In genomic region chr17:15372931-15373652, GRCm38 (mm10) we compare ENCODE assay signal across 9 mouse cellular contexts. TPM values are rescaled to one million over a fixed set of nuclear protein-coding genes. Genes with fewer than 3 reads are reported as not detected.
DNase-seq lines count a peak whose midpoint lies in the region; ATAC-seq and TF ChIP-seq lines count a peak whose summit lies in the region.
"Had no signal": no experiment of that assay in that cellular context is flagged by ENCODE, and none has a peak within 500 bp of the region (broad histone marks: within the 10 kb centered on the region; RNA-seq: fewer than 3 reads in every experiment).

No protein-coding gene starts in this region.

- H3K4me3 ChIP-seq in lung, adult 2 months (replicated peaks; ENCODE audit: extremely low read depth, low read depth, low read length): peak overlapping the region; percentile 57
- peak overlapping the region; percentile 16; the same call in 1 of the 2 replicates for H3K4me3 ChIP-seq in heart, postnatal 0 days (ENCODE audit: low read depth, low read length)
- H3K4me3 ChIP-seq in liver, embryonic 13.5 days (replicated peaks): no peak overlapping the region
- peak overlapping the region; percentile 69 for H3K4me3 ChIP-seq in stomach, embryonic 14.5 days (ENCODE audit: low read depth, low read length)

- H3K9ac ChIP-seq in heart, postnatal 0 days (replicated peaks; ENCODE audit: low read depth, low read length): no peak overlapping the region
- no peak overlapping the region for H3K9ac ChIP-seq in liver, embryonic 13.5 days
- peak overlapping the region; percentile 0; the same call in 1 of the 2 replicates for H3K9ac ChIP-seq in stomach, embryonic 14.5 days (replicated peaks; ENCODE audit: low read depth, low read length)

- no peak for DNase-seq in lung, adult 2 months
- no peak for DNase-seq in lung, postnatal 4 days
- DNase-seq in heart, postnatal 0 days (ENCODE audit: low spot score): peak; percentile 48
- no peak for DNase-seq in liver, embryonic 13.5 days
- no peak for DNase-seq in yolk sac, embryonic 10.5 days (ENCODE audit: low spot score)
- no peak for DNase-seq in cerebellum, adult 9-10 months

- H3K27ac ChIP-seq in heart, postnatal 0 days (ENCODE audit: low read depth): peak overlapping the region; percentile 41; the same call in 1 of the 2 replicates
- H3K27ac ChIP-seq in liver, embryonic 13.5 days: no peak overlapping the region
- H3K27ac ChIP-seq in stomach, embryonic 14.5 days (ENCODE audit: low read length): no peak overlapping the region; the same call in 1 of the 2 replicates

- TF ChIP-seq POLR2A in lung, adult 2 months (IDR thresholded peaks at IDR 0.05; ENCODE audit: borderline replicate concordance, extremely low read depth, low read depth, low read length): no peak

- H3K4me2 ChIP-seq in heart, postnatal 0 days (ENCODE audit: low read depth, low read length): peak overlapping the region; percentile 99
- H3K4me2 ChIP-seq in liver, embryonic 13.5 days: peak overlapping the region; percentile 15; the same call in 1 of the 2 replicates
- peak overlapping the region; percentile 91 for H3K4me2 ChIP-seq in stomach, embryonic 14.5 days (replicated peaks; ENCODE audit: low read depth, low read length)

- 0 out of 2 replicates have a peak, but pooled peaks have one; percentile 42 for TF ChIP-seq EP300 in heart, postnatal 0 days (IDR thresholded peaks at IDR 0.05; ENCODE audit: low read depth)

- 60% methylated on average over 15 of the region's 15 CpGs for WGBS in lung, adult 2 months
- 62% methylated on average over 15 of the region's 15 CpGs for WGBS in heart, postnatal 0 days
- 57% methylated on average over 15 of the region's 15 CpGs for WGBS in liver, embryonic 13.5 days (ENCODE audit: insufficient replicate concordance)
- 64% methylated on average over 15 of the region's 15 CpGs for WGBS in stomach, embryonic 14.5 days

- peaks cover 66% of the 10 kb centered on the region for H3K27me3 ChIP-seq in heart, postnatal 0 days (ENCODE audit: control insufficient read depth, insufficient read depth, low read length)
- peaks cover 74% of the 10 kb centered on the region for H3K27me3 ChIP-seq in liver, embryonic 13.5 days
- H3K27me3 ChIP-seq in stomach, embryonic 14.5 days (ENCODE audit: control insufficient read depth, insufficient read depth, low read length): 0 out of 2 replicates have a peak, but pooled peaks cover 7% of the 10 kb centered on the region

- no peaks in the 10 kb centered on the region for H3K9me3 ChIP-seq in heart, postnatal 0 days (replicated peaks; ENCODE audit: control insufficient read depth, low read length)
- no peaks in the 10 kb centered on the region for H3K9me3 ChIP-seq in liver, embryonic 13.5 days (replicated peaks)
- H3K9me3 ChIP-seq in stomach, embryonic 14.5 days (ENCODE audit: control insufficient read depth, low read depth, low read length): no peaks in the 10 kb centered on the region
- H3K9me3 ChIP-seq: G1E had no signal

- peak; percentile 16; the same call in 1 of the 2 replicates for ATAC-seq in heart, postnatal 0 days (ENCODE audit: insufficient read depth, low read depth)
- no peak for ATAC-seq in liver, embryonic 13.5 days (ENCODE audit: low read depth)
- no peak for ATAC-seq in stomach, embryonic 14.5 days (ENCODE audit: insufficient number of reproducible peaks, insufficient read depth, low FRiP score, low read depth)
- ATAC-seq in cerebellum, adult (ENCODE audit: insufficient number of reproducible peaks, low FRiP score, low TSS enrichment): no peak

- TF ChIP-seq CTCF in lung, adult 2 months (IDR thresholded peaks at IDR 0.05; ENCODE audit: insufficient read depth, low read length): no peak
- TF ChIP-seq CTCF in heart, postnatal 0 days (IDR thresholded peaks at IDR 0.05; ENCODE audit: low read depth): no peak

- peaks cover 4% of the 10 kb centered on the region; the same call in 1 of the 2 replicates for H3K4me1 ChIP-seq in lung, adult 2 months (ENCODE audit: control insufficient read depth, insufficient read depth, low read length)
- peaks cover 8% of the 10 kb centered on the region; the same call in 1 of the 2 replicates for H3K4me1 ChIP-seq in heart, postnatal 0 days (ENCODE audit: control insufficient read depth, insufficient read depth)
- peaks cover 26% of the 10 kb centered on the region; the same call in 1 of the 2 replicates for H3K4me1 ChIP-seq in liver, embryonic 13.5 days (replicated peaks)
- peaks cover 35% of the 10 kb centered on the region for H3K4me1 ChIP-seq in stomach, embryonic 14.5 days (ENCODE audit: control insufficient read depth, insufficient read depth, low read length)

- no peaks in the 10 kb centered on the region for H3K36me3 ChIP-seq in heart, postnatal 0 days (replicated peaks; ENCODE audit: control insufficient read depth, insufficient read depth, low read length)
- H3K36me3 ChIP-seq in liver, embryonic 13.5 days: peaks cover 1% of the 10 kb centered on the region; the same call in 1 of the 2 replicates
- peaks cover under 1% of the 10 kb centered on the region; the same call in 1 of the 2 replicates for H3K36me3 ChIP-seq in stomach, embryonic 14.5 days (ENCODE audit: control insufficient read depth, insufficient read depth, low read length)
- H3K36me3 ChIP-seq: G1E had no signal

RNA-seq across cellular contexts. Expression of gene Dll1, which starts 3.6 kb away (rescaled TPM):
- polyA plus RNA-seq in lung, adult 2 months (2012; rRNA removed): 22.7 and 51.1 TPM in 2 replicates
- 3.7 and 18.9 TPM in 2 replicates for total RNA-seq in heart, postnatal 0 days (2014; rRNA removed; ENCODE audit: low replicate concordance)
- polyA plus RNA-seq in heart, postnatal 0 days (2015; fragmentation: Nextera tagmentation; extraction: Ambion mirVana): 3.0 and 3.5 TPM in 2 replicates
- 1.1 and 1.3 TPM in 2 replicates for polyA plus RNA-seq in liver, embryonic 13.5 days (2015; fragmentation: Nextera tagmentation; extraction: Ambion mirVana)
- polyA plus RNA-seq in stomach, embryonic 14.5 days (2014; fragmentation: Nextera tagmentation; extraction: Ambion mirVana): 12.9 and 13.5 TPM in 2 replicates
- total RNA-seq: G1E had no signal
- polyA plus RNA-seq: G1E had no signal

RNA-seq across cellular contexts. Expression of gene Fam120b, which starts 22.9 kb away (rescaled TPM):
- 9.9 and 11.5 TPM in 2 replicates for polyA plus RNA-seq in lung, adult 2 months (2012; rRNA removed)
- total RNA-seq in heart, postnatal 0 days (2014; rRNA removed; ENCODE audit: low replicate concordance): 10.5 and 15.5 TPM in 2 replicates
- 10.9 and 12.2 TPM in 2 replicates for polyA plus RNA-seq in heart, postnatal 0 days (2015; fragmentation: Nextera tagmentation; extraction: Ambion mirVana)
- 6.3 and 7.3 TPM in 2 replicates for polyA plus RNA-seq in liver, embryonic 13.5 days (2015; fragmentation: Nextera tagmentation; extraction: Ambion mirVana)
- 30.3 and 30.7 TPM in 2 replicates for polyA plus RNA-seq in stomach, embryonic 14.5 days (2014; fragmentation: Nextera tagmentation; extraction: Ambion mirVana)

Comparison
In these comparisons a context has a peak if more than half of its experiments do, and no peak if none do; other contexts are left out.
1. H3K4me2 ChIP-seq: peak in every context shown above with its lines; median percentile 99 in heart, postnatal 0 days; 91 in stomach, embryonic 14.5 days; 15 in liver, embryonic 13.5 days.